Mouse (Mus musculus) adrenal gland, postnatal 36 days (tissue): ENCODE data around the gene Gtpbp4. TPM values are rescaled to one million over a fixed set of nuclear protein-coding genes. Genes with fewer than 3 reads are reported as not detected.
"Not testable (repeated sequence)": the region's sequence is repeated elsewhere in the genome, so short reads cannot be mapped to it uniquely, and the experiment has no call there.

Source experiments
- DNase-seq, 2 experiments: peaks; one replicate each; pipeline ENCODE4 v3.0.0; 2021; ENCODE audit warnings: mixed read lengths in 1 of 2
- microRNA-seq: library from miRNA; unstranded; fragments of <30 nt; microRNA quantifications from one replicate; pipeline ENCODE4 v1.2.0, GENCODE M21; 2021
- total RNA-seq, 2 experiments: library from RNA; stranded (reverse); gene quantifications; 2 replicates each; pipeline ENCODE4 v1.2.3; 2021

Gene Gtpbp4
- total RNA-seq, 2 experiments from 2014 or later: 64.4 to 76.0 TPM

DNA sequence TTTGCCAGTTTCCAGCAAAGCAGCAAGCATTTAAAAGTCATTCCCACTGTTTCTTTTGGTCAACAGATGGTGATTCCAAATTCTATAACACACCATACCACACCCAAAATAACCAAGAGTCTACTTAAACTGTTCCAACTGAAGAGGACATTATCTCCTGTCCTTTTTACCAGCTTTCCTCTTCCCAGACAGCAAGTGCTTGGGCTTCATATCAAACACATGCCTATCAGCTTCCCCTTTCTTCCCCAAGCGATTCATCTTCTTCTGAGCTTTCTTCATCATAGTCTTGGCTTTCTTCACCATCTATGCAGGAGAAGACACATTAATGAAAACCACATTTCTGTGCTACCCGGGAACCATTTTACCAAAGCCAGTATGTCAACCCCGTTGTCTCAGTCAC is 22.9 kb downstream of the Gtpbp4 start:
- DNase-seq: no peak

DNA sequence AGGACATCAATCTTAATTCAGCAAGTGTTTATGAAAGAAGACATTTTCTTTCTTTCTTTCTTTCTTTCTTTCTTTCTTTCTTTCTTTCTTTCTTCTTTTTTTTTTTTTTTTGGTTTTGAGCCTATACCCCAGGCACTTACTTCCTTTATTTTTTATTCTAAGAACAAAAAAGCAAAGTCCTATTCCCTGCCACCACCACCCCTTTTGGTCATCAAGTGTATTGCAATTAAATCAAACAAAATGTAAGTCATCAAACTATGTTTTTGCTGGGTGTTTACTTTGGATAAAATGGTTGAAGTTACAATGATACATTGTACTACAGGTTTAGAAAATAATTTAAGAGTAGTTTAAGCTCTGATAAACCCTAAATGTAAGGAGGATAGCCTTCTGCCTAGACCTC is 23.5 kb downstream of the Gtpbp4 start:
- no peak for DNase-seq

DNA sequence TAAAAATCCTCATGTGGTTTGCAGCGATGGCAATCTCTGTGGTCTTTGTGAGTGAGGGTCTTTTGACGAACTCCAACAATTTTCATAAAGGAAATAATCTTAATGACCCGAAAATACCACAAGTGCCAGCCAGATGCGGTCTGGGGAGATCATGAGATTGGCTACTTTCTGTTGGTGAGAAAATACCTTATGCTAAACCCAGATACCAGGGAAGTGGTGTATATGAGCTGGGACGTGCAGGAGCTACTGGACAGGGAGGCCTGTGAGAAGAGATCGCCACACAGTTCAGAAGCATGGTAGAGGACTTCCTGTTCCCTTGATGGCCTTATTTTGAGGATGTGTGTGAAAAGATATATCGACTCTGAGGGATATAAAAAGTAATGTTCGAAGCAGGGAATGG is 28.1 kb downstream of the Gtpbp4 start:
- DNase-seq: no peak

DNA sequence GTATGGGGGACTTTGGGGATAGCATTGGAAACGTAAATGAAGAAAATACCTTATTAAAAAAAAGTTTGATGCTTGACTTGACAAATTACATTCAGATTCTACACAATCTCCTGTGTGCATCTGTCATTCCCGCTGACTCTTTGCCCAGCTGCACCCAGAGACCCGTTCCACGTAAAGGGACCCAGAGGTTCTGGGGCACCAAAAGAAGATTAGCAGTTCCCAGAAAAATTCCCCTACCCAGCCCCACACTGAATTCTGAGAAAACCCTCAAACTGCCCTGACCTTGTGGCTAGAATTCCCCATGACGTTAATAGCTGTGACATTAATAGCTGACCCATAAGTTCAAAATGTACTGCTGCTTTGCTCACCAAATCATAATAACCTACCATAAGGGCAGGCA is 30.7 kb downstream of the Gtpbp4 start:
- DNase-seq: no peak

DNA sequence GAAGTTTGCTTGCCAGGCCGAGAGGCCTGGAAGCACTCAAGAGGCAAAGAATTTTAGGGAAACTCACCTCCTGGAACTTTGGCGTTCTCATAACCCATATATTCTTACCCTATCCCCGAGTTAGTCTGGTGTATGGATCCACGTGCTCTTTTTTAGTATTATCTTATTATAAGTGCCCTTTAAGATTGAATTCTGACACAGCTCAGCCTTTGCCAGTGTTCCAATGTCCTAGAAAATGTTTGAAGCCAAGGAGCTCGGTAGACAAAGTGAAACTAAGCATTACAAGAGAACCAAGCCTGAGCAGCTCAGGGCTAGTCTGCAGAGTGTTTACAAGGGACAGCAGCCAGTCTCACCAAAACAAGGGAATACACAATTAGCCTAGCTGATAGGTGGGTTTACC is 33.6 kb downstream of the Gtpbp4 start:
- DNase-seq: peak in 1 of 2 experiments; percentile 15

DNA sequence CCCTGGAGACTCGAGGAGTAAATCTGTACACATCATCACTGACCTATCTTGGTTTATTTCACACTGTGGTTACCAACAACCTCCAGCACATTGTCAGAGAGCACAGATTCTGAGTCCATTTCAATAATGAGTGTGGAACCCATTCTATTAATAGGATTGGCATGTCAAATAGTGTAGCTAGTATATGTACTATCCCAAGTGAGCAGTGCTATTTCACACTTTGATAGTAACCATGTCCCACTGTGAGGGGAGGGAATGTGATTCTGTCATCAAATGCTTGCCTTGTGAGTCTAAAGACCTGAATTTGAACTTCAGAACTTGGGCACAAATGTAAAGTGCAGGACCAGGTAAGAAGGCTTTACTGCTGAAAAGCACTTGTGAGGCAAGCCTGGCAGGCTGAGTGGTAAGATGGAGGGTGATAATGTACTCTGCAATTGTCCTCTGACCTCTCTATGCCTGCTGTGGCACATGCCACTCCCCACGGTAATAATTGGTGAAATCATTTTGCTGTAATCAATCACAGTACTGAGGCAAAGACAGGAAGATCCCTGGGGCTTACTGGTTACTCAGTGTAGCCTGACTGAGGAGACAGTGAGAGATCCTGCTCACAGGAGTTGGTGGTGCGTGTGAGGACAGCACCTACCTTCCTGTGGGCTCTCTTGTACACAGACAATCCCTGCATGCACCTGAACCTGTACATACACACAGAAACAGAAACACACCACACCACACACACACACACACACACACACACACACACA is 34.6 kb downstream of the Gtpbp4 start:
- DNase-seq: not testable (repeated sequence)

DNA sequence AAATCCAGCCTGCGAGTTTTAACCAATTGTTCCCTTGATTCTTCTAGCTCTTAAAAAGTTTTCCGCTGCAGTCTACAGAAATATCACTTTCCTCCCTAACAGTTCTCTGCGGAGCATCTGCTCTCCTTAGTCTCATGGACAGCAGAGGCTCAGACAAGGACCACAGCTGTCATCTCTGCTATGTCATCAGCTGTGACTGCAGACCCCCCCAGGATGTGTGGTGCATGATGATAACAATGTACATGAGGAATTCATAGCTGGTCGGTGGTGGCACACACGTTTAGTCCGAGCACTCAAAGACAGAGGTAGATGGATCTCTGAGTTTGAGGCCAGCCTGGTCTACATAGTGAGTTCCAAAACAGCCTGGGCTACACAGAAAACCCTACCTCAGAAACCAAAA is 36.3 kb downstream of the Gtpbp4 start:
- DNase-seq: not testable (repeated sequence)

DNA sequence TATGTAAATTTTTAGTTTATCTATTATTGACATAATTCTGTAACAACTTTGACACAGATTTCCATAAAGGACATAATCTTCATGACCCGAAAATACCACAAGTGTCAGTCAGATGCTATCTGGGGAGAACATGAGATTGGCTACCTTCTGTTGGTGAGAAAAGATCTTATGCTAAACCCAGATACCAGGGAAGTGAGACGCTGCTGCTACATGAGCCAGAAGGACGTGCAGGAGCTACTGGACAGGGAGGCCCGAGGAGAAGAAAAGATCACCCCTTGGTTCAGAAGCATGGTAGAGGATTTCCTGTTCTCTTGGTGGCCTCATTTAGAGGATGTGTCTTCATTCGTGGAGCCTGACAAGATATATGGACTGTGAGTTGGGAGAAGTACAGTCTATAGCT is 36.8 kb downstream of the Gtpbp4 start:
- not testable (repeated sequence) for DNase-seq

DNA sequence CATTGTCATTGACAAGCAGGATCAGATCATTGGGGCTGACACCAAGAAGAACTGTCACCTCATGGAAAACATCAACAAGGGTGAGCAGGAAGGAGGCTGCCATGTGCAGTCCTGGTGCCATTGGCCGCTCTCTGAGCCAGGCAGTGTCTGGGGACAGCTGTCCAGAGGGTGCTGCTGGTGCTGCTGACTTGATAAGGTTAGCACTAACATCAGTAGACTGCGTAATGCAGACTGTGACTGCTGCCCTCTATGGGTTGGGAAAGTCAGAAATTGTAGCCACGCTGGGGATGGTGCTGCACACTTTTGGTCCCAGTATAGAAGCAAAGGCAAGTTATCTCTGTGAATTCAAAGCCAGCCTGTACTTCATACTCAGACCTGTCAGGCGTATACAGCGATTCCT is 39.0 kb downstream of the Gtpbp4 start:
- DNase-seq: not testable (repeated sequence)

DNA sequence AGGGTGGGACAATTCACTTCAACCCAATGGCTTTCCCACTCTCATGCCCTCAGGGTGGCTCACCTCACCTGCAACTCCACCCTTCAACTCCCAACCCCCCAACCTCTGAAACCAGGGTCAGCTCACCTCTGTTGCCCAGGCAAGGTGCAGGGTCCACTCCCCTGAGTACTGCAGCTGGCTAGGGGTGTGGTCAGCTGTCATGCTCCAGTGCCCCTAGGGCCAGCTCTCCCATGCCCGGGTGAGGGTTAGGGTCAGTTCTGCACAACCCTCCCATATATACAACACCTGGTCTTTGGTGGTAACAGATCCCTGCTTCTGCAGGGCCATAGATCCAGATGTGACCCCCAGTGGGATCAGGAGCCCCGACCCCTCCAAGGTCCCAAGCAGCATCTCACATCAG is 40.8 kb downstream of the Gtpbp4 start:
- DNase-seq: not testable (repeated sequence)

DNA sequence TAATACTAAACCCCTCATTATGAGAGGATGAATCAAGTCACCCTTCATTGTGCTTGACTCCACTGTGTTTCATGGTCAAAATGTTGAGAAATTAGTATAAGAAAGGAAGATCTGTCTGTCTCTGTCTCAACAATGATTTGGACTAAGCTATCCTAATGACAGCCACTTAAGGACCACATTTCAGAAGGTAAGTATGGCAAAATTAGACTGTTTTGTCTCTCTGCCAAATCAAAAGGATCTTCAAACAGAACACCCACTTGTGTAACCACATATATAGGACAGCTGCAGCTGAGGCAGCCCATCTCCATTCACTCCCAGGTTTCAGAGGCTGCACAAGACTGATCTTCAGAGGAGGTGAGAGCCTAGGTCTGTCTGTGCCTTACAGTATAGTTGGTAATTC is 43.3 kb downstream of the Gtpbp4 start, which contains the start of gene Idi2:
Gene Idi2, plus strand, starts transcription at position 301 of the 400 bp plus-strand sequence.
- DNase-seq: not testable (repeated sequence)

DNA sequence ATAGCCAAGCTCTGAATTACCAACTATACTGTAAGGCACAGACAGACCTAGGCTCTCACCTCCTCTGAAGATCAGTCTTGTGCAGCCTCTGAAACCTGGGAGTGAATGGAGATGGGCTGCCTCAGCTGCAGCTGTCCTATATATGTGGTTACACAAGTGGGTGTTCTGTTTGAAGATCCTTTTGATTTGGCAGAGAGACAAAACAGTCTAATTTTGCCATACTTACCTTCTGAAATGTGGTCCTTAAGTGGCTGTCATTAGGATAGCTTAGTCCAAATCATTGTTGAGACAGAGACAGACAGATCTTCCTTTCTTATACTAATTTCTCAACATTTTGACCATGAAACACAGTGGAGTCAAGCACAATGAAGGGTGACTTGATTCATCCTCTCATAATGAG is 47.8 kb downstream of the Gtpbp4 start, which contains the start of gene Gm9745:
Gene Gm9745, minus strand, starts transcription at position 101 of the 400 bp plus-strand sequence.
- DNase-seq: not testable (repeated sequence)

DNA sequence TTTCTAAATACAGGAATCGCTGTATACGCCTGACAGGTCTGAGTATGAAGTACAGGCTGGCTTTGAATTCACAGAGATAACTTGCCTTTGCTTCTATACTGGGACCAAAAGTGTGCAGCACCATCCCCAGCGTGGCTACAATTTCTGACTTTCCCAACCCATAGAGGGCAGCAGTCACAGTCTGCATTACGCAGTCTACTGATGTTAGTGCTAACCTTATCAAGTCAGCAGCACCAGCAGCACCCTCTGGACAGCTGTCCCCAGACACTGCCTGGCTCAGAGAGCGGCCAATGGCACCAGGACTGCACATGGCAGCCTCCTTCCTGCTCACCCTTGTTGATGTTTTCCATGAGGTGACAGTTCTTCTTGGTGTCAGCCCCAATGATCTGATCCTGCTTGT is 52.1 kb downstream of the Gtpbp4 start:
- not testable (repeated sequence) for DNase-seq

DNA sequence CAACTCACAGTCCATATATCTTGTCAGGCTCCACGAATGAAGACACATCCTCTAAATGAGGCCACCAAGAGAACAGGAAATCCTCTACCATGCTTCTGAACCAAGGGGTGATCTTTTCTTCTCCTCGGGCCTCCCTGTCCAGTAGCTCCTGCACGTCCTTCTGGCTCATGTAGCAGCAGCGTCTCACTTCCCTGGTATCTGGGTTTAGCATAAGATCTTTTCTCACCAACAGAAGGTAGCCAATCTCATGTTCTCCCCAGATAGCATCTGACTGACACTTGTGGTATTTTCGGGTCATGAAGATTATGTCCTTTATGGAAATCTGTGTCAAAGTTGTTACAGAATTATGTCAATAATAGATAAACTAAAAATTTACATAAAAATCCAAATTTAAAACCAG is 54.2 kb downstream of the Gtpbp4 start:
- not testable (repeated sequence) for DNase-seq

DNA sequence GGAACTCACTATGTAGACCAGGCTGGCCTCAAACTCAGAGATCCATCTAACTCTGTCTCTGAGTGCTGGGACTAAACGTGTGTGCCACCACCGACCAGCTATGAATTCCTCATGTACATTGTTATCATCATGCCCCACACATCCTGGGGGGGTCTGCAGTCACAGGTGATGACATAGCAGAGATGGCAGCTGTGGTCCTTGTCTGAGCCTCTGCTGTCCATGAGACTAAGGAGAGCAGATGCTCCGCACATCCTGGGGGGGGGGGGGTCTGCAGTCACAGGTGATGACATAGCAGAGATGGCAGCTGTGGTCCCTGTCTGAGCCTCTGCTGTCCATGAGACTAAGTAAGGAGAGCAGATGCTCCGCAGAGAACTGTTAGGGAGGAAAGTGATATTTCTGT is 54.8 kb downstream of the Gtpbp4 start:
- not testable (repeated sequence) for DNase-seq

DNA sequence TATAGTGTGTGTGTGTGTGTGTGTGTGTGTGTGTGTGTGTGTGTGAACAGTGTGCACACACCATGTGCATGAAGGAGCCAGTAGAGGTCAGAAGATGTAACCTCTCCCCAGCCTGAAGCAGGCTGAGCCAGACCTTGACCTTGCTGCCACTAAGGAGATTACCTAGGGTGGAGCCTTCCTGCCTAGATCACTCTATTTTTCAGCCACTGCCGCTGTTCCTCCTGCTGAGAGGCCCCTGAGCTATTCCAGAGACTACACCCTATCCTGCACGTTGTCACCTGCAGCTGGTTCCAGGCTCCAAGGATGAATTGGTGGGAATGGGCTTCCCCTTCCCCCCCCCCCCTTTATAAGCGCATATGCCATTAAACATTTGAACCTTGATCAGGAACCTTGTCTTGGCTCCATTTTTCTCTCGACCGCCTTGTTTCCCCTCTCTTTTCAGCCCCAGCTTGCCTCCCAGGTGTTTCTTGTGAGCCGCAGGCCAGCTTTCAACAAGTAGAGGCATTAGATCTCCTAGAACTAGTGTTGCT is 58.2 kb downstream of the Gtpbp4 start:
- not testable (repeated sequence) for DNase-seq

DNA sequence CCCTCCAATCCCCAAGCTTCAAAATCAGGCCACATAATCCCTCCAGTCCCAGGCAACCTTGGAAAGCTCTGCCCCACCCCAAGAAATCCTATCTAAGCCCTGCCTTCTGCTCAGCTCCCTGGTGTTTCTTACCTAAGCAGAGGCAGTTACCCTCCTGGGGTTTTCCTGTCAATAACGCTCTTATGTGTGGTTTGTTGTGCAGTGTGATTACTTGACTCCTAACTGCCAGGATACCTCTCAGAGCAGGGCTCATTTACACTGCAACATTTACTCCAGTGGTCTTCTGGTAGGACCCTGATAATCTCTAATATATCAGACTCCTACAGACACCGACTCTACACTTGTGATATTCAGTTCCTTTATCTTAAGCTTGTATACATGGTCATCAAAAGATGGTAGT is 62.4 kb downstream of the Gtpbp4 start:
- no peak for DNase-seq

Small RNA genes within 50 kb of the gene (microRNA-seq; reads per million reads assigned to microRNA genes)
- gene Gm22750: not detected

Other genes with a start within 250 kb of the Gtpbp4 start
- 10 to 100 TPM; 40.8 TPM for gene Wdr37, start 124.2 kb downstream of the Gtpbp4 start, total RNA-seq
- gene Idi1, start 110.6 kb downstream of the Gtpbp4 start, total RNA-seq: 100 to 1,000 TPM; 113 to 187 TPM
- not detected for gene Gm9745, start 47.9 kb downstream of the Gtpbp4 start, total RNA-seq
- not detected for gene Idi2, start 43.2 kb downstream of the Gtpbp4 start, total RNA-seq
- gene Larp4b, start 97.8 kb upstream of the Gtpbp4 start, total RNA-seq: 10 to 100 TPM; 71.3 to 73.4 TPM